Mouse (Mus musculus) granulocyte monocyte progenitor cell, adult 5-6 weeks (primary cell): Measurements from ENCODE around the gene Gda. TPM values are rescaled to one million over a fixed set of nuclear protein-coding genes. Genes with fewer than 3 reads are reported as not detected.

Source experiments
- ATAC-seq: replicated peaks from 2 replicates; pipeline ENCODE4 v1.8.0; 2016; ENCODE audit warnings: mild to moderate bottlenecking, moderate TSS enrichment, inconsistent platforms; ENCODE audit not compliant: poor library complexity, severe bottlenecking
- total RNA-seq, 2 experiments: library from RNA; stranded (forward) in 1 of 2; stranded (reverse) in 1 of 2; fragments of 200-712, 200-1000 nt in 1 of 2; fragments of >200 nt in 1 of 2; fragmentation: Nextera tagmentation in 1 of 2; gene quantifications; 2 replicates each; pipeline ENCODE4 v1.2.3; 2014 to 2017

The Gda gene
- total RNA-seq, 2 experiments from 2014 or later = 53.5 to 98.2 TPM

GRCm38 (mm10) chr19:21379195-21379594, 94.0 kb downstream of the Gda start:
- no peak for ATAC-seq

DNA sequence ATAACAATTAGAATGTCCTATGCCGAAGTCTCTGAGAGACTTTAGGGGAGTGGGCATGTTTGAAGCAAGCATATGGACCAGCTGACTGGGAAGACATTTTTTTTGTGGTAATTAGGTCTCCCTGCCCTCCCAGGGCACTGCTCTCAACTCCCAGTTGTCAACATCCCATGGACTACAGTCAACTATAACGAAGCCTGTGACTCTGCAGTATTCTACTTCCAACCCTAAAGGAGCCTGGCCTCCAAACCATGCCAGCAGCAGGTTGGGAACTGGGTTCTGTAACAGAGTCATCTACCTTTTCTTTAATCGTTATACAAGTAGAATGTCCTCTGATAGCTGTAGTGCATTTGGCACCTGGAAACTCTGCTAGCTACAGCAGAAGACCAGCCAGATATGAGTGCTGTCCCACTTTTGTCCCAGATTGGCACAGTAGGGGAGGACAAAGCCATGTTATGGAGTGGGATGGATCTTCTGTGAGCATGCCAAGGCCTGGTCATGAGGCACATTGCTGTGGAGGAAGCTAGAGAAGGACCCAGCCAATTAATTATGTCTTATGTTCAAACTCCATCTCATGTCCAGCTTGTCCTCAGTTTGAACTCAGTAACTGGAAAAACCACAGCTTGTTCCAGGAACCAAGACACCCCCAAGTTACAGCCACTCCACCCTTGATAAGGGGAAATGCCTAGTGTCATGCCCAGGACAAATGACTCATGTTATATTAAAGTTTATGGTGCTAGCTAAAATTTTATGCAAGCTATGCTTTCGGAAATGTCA, 96.6 kb downstream of the Gda start:
- no peak for ATAC-seq

DNA sequence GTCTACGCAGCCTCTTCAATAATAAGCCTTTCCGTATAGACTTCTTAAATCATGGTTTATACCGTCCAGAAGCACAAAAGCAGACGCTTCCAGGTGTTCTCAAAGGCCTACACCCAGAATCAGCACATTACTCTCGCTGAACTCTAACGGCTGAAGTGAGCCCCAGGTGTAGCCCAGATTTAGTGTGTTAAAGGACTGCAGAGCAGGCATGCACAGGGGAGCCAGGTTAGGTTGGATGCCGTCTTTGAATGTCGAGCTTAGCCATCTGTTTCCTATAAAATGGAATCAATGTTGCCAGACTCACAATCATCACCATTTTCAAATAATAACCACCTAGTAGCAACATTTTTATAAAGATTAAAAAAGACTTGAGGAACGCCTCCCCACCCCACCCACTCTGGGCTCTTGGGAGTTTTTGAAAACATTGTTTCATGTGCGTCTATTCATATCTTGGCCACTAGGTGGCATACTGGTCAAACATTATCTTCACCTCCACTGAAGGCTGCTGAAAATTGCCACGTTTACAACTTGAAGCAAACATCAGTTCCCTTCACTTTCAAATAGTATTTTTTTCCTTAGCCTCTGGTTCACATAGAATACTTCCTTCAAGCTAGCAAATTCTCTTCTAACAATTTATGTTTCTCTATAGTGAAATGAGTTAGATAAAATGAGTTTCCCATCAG, 100.0 kb downstream of the Gda start:
- peak; percentile 86 for ATAC-seq

- no peak for ATAC-seq
Observed at GRCm38 (mm10) chr19:21372395-21373072, 100.7 kb downstream of the Gda start.

GRCm38 (mm10) chr19:21371337-21371736, 101.9 kb downstream of the Gda start:
- no peak for ATAC-seq

DNA sequence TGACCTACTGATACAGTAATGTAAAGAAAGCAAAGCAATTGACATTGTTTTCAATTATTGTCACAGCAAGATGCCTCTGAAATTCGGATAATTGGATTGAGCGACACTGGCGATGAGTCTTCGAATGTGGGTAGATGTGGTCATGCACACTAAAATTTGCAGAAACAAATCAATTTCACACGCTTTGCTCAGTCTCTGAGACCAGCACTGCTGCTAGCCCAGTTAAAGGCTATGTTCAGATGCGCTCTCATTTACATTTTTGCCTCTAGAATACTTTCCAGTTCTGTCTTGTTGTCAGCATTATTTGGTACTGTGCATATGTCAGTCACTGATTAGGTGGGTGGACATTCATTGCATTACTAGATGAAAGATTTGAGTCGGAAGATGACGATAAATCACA, 102.5 kb downstream of the Gda start:
- ATAC-seq = no peak

- no peak for ATAC-seq
Observed at GRCm38 (mm10) chr19:21369175-21369574, 104.1 kb downstream of the Gda start.

DNA sequence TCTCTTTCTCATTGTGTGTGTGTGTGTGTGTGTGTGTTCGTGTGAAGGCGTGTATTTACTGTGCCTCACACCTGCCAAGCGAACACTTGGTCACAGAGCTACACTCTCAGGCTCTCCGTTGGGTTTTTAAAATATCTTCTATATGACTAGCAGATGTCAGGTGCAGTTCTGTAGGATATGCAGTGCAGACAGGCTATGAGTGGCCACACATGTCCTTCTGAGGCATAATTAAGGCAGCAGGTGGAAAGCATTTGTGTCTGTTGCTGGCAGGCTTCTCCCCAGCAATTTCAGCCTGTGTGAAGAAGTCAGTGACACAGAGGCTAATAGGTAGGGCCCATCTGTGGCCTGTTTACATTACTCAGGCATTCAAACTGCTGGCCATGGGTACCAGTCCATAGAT, 104.7 kb downstream of the Gda start:
- no peak for ATAC-seq

GRCm38 (mm10) chr19:21357792-21358191, 115.5 kb downstream of the Gda start:
- peak; percentile 48 for ATAC-seq

- no peak for ATAC-seq
Observed at GRCm38 (mm10) chr19:21349634-21350033, 123.6 kb downstream of the Gda start.

DNA sequence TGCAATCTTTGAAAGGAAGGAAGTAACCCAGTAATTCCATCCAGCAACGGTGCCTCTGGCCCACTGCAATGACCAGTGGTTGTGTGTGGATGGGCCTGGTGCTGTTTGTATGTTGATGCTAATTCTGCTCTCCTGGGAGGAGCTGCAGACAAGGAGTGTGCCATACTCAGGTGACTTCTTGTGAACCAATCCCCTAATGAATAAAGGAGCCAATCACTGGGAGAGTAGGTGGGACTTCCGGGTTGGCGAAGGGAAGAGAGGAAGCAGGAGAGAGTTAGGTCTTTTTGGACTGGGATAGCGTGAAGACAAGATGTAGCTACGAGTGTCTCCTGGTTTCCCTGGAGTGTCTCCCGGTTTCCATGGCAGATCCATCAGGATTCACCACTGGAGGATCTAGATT, 126.6 kb downstream of the Gda start:
- ATAC-seq = no peak

Other genes starting within 250 kb of the Gda start
- 47.5 and 67.5 TPM in 2 replicates for gene Zfand5, start 201.2 kb downstream of the Gda start, total RNA-seq (2014; fragmentation: Nextera tagmentation)
- 89.0 and 111 TPM in 2 replicates for gene Zfand5, start 201.2 kb downstream of the Gda start, total RNA-seq (2017)
- gene 1110059E24Rik, start 179.5 kb upstream of the Gda start, total RNA-seq (2014; fragmentation: Nextera tagmentation) = 35.7 and 39.1 TPM in 2 replicates
- gene 1110059E24Rik, start 179.5 kb upstream of the Gda start, total RNA-seq (2017) = 88.0 and 90.1 TPM in 2 replicates
- gene Abhd17b, start 179.7 kb upstream of the Gda start, total RNA-seq (2014; fragmentation: Nextera tagmentation) = 57.7 and 62.0 TPM in 2 replicates
- gene Abhd17b, start 179.7 kb upstream of the Gda start, total RNA-seq (2017) = 63.0 and 66.5 TPM in 2 replicates